Mouse (Mus musculus): ENCODE results near the gene Duxbl3.
A peak's percentile ranks its signal among the peaks of the same experiment; 100 is the strongest.
"Not testable (repeated sequence)": the region's sequence is repeated elsewhere in the genome, so short reads cannot be mapped to it uniquely, and the experiment has no call there.

The Duxbl3 gene

DNA sequence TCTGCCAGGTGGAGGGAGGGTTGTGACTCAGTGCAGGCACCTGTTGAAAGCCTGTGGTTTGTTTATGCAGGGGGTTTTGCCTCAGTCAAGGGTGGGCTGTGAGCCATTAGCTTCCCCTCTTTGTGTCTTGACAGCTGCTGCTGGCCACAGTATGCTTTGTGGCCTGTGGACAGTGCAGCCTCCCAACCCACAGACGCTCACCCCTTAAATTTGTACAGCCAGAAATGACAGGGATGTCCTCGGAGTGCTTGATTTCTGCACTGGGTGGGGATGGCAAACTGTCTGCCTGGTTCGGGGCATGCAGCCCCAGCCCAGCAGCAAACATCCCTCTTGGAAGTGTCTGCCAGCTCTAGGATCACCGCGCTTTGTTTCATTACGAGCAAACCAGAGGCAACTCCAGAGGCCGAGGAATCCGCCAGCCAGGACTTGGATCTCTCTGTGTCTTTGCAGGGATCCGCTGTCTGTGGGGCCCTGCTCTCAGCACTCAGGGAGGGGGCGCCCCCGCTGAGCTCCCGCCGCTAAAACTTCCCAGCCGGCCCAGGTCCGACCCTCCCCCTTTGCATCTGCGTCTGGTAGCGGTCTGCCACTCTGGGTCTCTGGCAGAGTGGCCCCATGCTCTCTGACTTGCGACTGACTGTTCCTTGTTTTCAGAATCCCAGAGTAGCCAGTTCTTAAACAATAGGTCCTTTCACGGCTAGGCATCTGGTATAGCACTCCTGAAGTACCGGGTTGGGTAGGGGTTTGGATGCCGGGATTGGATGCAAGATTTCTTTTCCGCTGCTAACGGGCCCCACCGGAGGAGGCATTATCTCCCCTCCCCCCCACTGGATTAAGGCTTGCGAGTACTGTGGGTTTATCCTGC, at the start of gene Duxbl3:
Gene Duxbl3 (plus strand): TSS at position 207 of the 862 bp plus-strand sequence.
- not testable (repeated sequence) for DNase-seq

DNA sequence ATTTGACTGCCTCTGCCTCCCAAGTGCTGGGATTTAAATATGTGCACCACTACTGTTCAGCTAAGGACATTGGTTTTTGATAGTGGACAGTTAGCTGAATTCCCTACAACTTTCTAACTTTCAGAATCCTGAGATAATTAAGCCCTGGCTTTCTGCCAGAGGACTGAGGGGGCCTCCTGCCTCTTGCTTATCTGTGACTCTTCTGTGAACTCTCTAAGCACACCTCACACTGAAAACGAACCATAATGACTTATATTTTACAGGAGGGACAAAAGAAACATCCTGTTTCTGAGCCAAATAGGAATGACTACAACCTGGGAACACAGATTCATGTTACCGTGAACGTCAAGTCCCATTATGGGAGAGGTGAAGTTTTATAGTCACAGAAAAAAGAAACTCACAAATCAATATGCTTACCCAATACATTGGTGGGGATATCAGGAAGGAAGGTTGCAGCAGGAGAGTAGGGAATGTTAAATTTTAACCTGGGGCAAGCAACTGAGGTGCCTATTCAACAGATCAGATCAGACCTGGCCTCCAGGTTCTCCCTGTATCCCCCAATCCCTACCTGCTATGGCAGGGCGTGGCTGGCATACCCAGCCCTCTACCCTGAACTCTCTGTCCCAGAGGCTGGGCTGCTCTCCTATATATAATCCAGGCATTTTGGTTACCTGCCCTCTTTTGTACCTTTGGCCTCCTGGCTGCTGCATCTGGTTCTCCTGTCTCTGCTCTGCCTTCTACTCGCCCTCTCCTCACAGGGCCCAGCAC, 41.3 kb upstream of the Duxbl3 start:
- not testable (repeated sequence) for DNase-seq

DNA sequence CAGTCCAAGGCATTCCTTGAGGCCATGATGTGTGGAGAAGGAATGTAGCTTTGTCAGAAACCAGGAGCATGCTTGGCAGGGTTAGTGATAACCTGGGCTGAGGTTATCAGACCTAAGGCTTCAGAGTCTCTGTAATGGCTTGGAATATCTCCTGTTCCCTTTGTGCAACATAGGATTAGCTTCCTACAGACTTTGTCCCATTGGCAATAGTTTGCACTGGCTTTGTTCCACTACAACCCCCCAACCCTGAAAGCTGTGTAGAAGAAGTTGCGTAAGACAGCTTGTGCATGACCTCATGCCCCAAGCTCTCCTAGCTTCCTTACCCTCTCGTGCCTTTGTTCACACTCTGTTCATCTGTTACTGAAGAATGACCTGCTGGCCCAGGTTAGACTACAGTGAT, 20.6 kb upstream of the Duxbl3 start:
- DNase-seq: not testable (repeated sequence)

DNA sequence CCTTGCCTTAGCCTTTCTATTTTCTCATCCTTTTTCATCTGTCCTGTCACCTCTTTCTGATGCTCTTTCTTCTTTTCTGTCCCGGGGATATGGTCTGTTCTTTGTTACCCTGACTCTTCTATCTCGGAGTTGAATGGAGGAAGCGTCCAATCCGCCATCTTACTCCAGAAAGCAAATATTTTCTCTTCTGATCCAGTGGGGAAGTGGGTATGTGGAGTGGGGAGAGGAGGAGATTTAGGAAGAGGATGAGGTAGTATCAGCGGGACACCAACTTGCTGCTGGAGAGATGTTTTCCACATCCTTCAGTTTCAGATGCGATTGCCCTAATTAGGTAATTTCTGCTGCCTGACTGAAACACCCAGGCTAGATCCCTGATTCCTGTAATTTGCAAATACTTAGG, 967 bp downstream of the Duxbl3 start:
- DNase-seq: not testable (repeated sequence)

DNA sequence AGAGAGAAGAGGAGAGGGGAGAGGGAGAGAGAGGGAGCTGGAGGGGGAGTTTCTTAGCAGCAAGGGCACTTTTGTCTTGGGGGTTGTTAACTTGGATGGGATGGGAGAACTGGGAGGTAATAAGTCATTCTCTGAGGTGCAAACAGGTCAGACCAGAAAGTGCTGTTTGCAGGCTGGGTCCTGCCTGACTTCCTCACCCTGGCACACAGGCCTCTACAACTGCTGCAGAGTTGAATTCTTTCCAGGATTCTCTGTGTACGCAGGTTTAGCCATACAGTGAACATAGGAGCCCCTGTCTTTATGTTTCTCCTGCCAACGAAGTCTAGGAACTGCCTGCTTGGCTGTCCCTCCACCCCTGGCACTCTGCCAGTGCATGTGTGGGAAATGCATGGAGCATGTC, 29.0 kb downstream of the Duxbl3 start:
- DNase-seq: not testable (repeated sequence)

DNA sequence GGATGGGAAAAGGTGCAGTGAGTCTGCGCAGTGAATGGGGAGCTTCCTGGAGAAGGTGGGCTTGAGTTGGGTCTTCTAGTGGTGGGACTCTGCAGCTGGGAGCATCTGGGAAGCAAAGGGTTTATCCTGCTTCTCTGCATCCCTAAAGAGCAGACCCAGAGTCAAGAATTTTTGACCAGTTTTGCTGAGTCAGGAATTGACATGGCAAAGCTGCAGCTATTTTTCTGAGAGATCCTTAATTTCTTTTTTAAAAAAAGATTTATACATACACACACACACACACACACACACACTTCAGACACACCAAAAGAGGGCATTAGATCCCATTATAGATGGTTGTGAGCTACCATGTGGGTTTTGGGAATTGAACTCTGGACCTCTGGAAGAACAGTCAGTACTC, 36.1 kb downstream of the Duxbl3 start:
- no peak for DNase-seq

DNA sequence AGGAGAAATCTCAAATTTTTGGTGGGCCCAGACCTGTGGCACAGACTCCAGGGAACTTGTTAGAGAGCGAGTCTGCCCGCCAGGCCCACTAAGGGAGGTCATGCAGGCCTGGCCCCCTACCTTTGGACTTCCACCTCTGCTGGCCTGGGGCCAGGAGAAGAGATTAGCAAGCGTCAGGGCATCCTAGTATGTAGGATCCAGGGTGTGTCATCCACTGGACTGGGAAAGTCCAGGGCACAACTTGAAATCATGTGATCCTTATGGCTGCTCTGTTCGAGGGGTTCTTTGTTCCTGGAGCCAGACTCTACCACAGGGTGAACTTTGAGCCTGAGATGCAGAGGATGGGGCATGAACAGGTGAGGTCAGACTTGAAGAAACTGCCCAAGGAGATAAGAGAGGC, 39.3 kb downstream of the Duxbl3 start:
- no peak for DNase-seq

DNA sequence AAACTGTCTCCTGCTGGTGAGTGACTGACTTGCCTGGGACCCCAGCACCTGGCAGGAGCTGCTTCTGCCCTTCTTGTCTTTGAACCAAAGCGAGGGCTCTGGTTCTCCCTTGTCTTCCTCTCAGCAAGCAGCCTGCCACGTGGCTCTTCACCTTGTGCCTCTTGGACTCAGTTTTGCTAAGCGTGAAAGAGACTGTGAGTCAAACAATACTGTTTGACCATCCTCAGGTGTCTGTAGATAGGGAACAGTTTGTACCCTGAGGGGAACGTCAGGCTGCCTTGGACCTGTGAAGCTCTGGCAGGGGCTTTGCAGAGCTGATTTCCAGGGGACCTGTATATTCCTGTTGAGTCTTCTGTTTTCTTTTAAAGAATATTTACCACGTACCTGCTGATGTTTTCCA, 39.7 kb downstream of the Duxbl3 start:
- DNase-seq: no peak

DNA sequence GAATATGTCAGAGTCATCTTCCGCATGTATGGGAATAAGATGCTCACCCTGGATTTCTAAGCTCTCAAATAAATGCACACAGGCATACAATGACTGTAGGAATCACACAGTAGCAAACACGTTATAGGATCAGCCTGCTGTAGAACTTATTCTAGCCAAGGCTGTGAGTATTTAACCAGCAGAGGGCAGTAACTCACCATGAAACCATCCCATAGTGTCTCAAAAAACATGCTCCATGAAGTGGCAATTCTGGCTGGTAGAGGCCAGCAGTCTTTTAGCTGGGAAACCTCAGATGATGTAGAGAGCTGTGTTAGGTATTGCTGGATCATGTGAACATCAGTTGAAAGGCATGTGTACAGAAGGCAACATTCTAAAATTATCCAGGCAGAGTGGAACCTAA, 45.3 kb downstream of the Duxbl3 start:
- DNase-seq: peak in 1 of 2 experiments; percentile 23

DNA sequence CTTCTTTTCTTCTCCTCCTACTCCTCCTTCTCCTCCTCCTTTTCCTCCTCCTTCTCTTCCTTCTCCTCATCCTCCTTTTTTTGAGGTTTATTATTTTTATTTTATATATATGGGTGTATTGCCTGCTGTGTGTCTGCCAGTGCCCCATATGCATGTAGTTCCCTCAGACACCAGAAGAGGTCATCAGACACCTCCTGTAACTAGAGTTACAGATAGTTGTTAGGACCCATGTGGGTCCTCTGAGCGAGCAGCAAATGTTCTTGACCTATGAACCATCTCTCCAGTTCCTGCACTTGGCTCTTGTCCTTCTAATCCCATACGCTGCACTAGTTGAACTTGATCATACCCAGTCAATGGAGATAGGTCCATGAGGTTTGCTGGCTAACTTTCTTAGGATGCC, 48.3 kb downstream of the Duxbl3 start:
- DNase-seq: no peak

DNA sequence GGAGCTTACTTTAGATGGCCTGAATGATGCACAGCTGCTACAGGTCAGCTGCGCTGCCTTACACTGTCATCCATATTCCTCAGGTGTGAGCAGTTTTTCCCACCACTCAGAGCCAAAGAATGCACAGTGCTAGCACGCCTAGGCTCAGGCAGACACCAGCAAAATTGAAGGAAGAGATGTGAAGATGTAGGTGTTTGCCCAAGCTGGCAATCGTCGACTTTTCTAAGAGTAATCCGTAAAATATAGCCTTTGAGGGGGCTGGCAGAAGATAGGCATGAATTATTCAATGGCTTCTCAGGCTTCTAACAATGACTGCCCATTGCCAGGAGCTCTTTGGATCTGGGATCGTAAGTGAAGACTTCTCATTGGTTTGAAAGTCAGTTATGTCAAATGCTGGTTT, 51.1 kb downstream of the Duxbl3 start:
- DNase-seq: no peak

DNA sequence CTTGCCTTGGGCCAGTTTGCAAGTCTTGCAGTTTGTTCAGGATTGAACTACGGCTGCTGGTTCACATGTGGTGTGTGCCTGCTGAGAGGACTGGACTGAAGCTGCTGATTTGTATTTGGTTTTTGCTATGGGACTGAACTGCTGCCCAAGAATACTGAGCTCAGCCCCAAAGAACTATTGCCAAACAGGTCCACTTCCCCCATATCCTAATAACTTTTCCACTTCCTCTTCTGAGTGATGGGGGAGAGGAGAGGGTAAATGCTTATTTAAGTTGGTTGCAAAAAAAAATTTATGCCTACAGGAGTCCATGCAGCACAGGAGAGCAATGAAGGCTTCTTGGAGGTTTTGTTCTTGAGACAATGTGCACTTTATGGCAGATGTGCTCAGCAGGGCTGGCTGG, 51.7 kb downstream of the Duxbl3 start:
- no peak for DNase-seq

DNA sequence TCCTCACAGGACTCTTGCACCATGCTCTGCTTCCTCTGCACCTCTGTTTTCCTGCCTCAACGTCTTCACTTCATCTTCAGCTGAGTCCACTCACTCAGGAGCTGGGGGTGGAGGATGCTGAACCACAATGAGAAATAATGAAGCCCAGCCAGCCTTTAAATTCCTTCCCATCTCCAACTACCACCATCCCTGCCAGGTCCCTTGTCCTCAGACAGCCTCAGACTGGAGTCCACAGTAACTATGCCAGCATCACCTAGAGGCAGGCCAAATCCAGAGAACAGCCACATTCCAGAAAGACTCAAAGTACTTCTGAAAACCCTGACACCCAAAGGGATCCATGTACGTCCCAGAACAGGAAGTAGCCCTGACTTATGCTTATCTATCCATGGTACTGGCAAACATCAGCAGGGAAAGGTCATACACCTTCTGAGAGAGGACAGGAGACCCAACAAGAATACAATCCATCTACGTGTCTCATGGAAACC, 58.5 kb downstream of the Duxbl3 start:
- no peak for DNase-seq

Data from lung, adult 18-20 months (tissue).